Mouse (Mus musculus) megakaryocyte, embryonic 14.5 days (primary cell): ENCODE data around the gene Cldn13. TPM values are rescaled to one million over a fixed set of nuclear protein-coding genes. Genes with fewer than 3 reads are reported as not detected.

Experiments
- H3K27me3 ChIP-seq: replicated peaks from 2 replicates; pipeline ENCODE3; 2012; ENCODE audit warnings: inconsistent platforms
- H3K36me3 ChIP-seq: replicated peaks from 2 replicates; pipeline ENCODE3; 2012; ENCODE audit warnings: low read length, inconsistent platforms, mixed read lengths
- H3K4me1 ChIP-seq: 2 replicates; pipeline ENCODE4 v1.6.1; 2012; ENCODE audit warnings: inconsistent platforms
- H3K4me3 ChIP-seq: replicated peaks from 2 replicates; pipeline ENCODE3; 2012; ENCODE audit warnings: moderate library complexity, mild to moderate bottlenecking, inconsistent platforms
- H3K9me3 ChIP-seq: 2 replicates; pipeline ENCODE4 v1.6.1; 2012; ENCODE audit warnings: inconsistent platforms
- FLI1 ChIP-seq: IDR thresholded peaks from 2 replicates; pipeline ENCODE4 v1.6.1; 2012; ENCODE audit warnings: low read length, inconsistent platforms, mixed read lengths
- GATA1 ChIP-seq: IDR thresholded peaks from 3 replicates; pipeline ENCODE4 v1.6.1; 2012; ENCODE audit warnings: mixed read lengths, low read length, inconsistent platforms, borderline replicate concordance
- polyA plus RNA-seq: library from polyadenylated mRNA; stranded (reverse); fragments of >175 nt; gene quantifications from 2 replicates; pipeline ENCODE4 v1.2.3, GENCODE M21; 2012; ENCODE audit warnings: low replicate concordance; ENCODE audit not compliant: insufficient read depth

The Cldn13 gene
- polyA plus RNA-seq, 1 experiment: not detected

- Histone ChIP-seq H3K27me3 (peaks cover 37% of the 10 kb centered on the region), H3K4me1 (peaks cover 26% of the 10 kb centered on the region), H3K4me3 (no peak overlapping the region), H3K36me3 (no peaks in the 10 kb centered on the region), H3K9me3 (peaks cover 17% of the 10 kb centered on the region)
- TF ChIP-seq FLI1 (no peak), GATA1 (no peak)
Observed at GRCm38 (mm10) chr5:134920106-134920687, 4.9 kb upstream of the Cldn13 start.

DNA sequence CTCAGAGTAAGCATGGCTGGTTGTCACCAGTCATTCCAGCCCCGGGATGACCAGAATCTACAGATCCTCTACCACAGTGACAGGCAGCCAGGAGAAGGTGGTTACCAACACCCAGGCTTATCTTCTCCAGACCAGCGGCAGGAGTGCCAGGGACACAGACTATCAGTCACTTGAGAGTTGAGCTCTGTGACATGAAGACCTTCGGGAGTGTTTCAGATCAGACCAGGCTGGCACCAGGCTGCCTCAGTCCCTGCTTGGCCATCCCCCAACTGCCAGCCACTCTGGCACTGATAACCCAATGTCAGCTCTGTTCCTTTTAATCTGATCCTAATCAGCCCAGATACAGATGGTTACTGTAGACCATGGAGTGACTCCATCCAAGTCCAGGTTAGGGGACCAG is 3.8 kb upstream of the Cldn13 start:
- Histone ChIP-seq H3K9me3 (peaks cover 17% of the 10 kb centered on the region), H3K4me3 (no peak overlapping the region), H3K4me1 (peaks cover 15% of the 10 kb centered on the region), H3K36me3 (no peaks in the 10 kb centered on the region), H3K27me3 (peaks cover 34% of the 10 kb centered on the region)
- TF ChIP-seq FLI1 (no peak), GATA1 (no peak)

- TF ChIP-seq GATA1 (no peak), FLI1 (no peak)
- Histone ChIP-seq H3K27me3 (peaks cover 38% of the 10 kb centered on the region), H3K4me3 (no peak overlapping the region), H3K4me1 (peaks cover 22% of the 10 kb centered on the region), H3K36me3 (no peaks in the 10 kb centered on the region), H3K9me3 (peaks cover 17% of the 10 kb centered on the region)
Observed at GRCm38 (mm10) chr5:134918071-134918832, 2.9 kb upstream of the Cldn13 start.

DNA sequence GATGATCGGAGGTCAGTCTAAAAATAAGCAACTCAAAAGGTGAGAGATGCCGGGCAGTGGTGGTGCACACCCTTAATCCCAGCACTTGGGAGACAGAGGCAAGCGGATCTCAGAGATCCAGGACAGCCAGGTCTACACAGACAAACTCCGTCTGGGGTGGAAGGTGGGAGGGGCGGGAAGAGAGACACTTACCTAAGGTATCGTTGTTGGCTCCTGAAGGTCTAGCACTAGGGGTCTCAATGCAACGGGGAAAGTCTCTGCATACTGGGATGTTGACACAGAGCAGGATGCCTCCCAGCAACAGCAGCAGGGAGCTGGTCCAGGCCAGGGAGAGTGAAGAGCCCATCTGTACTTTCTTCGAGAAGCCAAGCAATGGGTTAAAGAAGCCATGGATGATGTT is 816 bp downstream of the Cldn13 start:
- TF ChIP-seq FLI1: no peak
- no peak for TF ChIP-seq GATA1
- Histone ChIP-seq H3K36me3 (no peaks in the 10 kb centered on the region), H3K4me3 (no peak overlapping the region), H3K9me3 (peaks cover 23% of the 10 kb centered on the region), H3K4me1 (peaks cover 30% of the 10 kb centered on the region), H3K27me3 (peaks cover 24% of the 10 kb centered on the region)

GRCm38 (mm10) chr5:134913753-134914152 is 1.6 kb downstream of the Cldn13 start:
- TF ChIP-seq FLI1: no peak
- TF ChIP-seq GATA1: no peak
- no peak overlapping the region for H3K4me3 ChIP-seq
- H3K9me3 ChIP-seq: peaks cover 23% of the 10 kb centered on the region
- peaks cover 20% of the 10 kb centered on the region for H3K27me3 ChIP-seq
- H3K4me1 ChIP-seq: peaks cover 30% of the 10 kb centered on the region
- H3K36me3 ChIP-seq: no peaks in the 10 kb centered on the region

DNA sequence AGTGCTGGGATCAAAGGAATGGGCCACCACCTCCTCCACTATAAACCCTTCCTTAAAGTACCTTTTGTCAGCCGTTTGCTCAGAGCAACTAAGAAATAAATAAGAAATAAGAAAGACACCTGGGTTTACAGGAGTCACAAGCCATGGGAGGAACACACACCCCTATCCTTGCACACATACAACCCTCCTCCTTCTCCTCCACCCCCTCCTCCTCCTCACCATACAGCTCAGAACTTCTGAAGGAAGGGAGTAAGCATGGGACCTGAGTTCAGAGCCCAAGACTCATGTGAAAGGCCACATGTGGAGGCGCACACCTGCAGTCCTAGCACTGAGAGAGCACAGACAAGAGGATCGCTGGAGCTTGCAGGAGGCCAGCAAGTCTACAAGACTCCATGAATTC is 2.0 kb downstream of the Cldn13 start:
- Histone ChIP-seq H3K27me3 (peaks cover 20% of the 10 kb centered on the region), H3K36me3 (no peaks in the 10 kb centered on the region), H3K4me3 (no peak overlapping the region), H3K4me1 (peaks cover 31% of the 10 kb centered on the region), H3K9me3 (peaks cover 23% of the 10 kb centered on the region)
- TF ChIP-seq FLI1: no peak
- no peak for TF ChIP-seq GATA1

DNA sequence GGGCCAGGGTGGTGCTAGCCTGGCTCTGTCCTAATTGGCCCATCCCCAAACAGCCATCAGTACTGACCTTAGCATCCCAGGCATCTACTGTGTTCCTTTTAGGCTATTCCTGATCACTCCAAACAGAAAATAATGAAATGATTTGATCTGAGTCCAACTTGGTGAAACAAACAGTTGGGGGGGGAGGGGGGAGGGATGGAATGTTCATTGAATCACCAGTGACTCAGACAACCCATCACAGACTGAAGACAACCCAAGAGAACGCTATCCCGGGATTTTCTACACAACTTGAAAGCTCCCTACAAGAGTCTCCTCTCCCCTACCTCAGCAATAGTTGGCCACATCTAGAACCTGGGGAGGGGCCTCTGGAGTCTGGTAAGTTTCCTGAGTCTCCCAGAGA is 3.4 kb downstream of the Cldn13 start:
- Histone ChIP-seq H3K4me1 (peaks cover 38% of the 10 kb centered on the region), H3K27me3 (peaks cover 20% of the 10 kb centered on the region), H3K36me3 (no peaks in the 10 kb centered on the region), H3K9me3 (peaks cover 11% of the 10 kb centered on the region), H3K4me3 (no peak overlapping the region)
- no peak for TF ChIP-seq FLI1
- no peak for TF ChIP-seq GATA1

GRCm38 (mm10) chr5:134907135-134907534 is 8.2 kb downstream of the Cldn13 start:
- Histone ChIP-seq H3K4me1 (peaks cover 39% of the 10 kb centered on the region), H3K4me3 (no peak overlapping the region), H3K9me3 (peaks cover 6% of the 10 kb centered on the region; the same call in 1 of the 2 replicates), H3K27me3 (peaks cover 16% of the 10 kb centered on the region), H3K36me3 (no peaks in the 10 kb centered on the region)
- TF ChIP-seq FLI1 (no peak), GATA1 (no peak)

GRCm38 (mm10) chr5:134906633-134907032 is 8.7 kb downstream of the Cldn13 start, which contains the start of gene Tmem270:
Gene Tmem270 (minus strand): TSS chr5:134906733.
- Histone ChIP-seq H3K4me1 (peaks cover 39% of the 10 kb centered on the region), H3K4me3 (no peak within 1 kb of the TSS), H3K27me3 (peaks cover 20% of the 10 kb centered on the region), H3K36me3 (no peaks in the 10 kb centered on the region), H3K9me3 (peaks cover 6% of the 10 kb centered on the region; the same call in 1 of the 2 replicates)
- TF ChIP-seq GATA1 (no peak), FLI1 (no peak)

- Histone ChIP-seq H3K4me3 (no peak overlapping the region), H3K27me3 (peaks cover 37% of the 10 kb centered on the region), H3K36me3 (no peaks in the 10 kb centered on the region), H3K4me1 (peaks cover 16% of the 10 kb centered on the region; the same call in 1 of the 2 replicates), H3K9me3 (no peaks in the 10 kb centered on the region)
- TF ChIP-seq GATA1 (no peak), FLI1 (no peak)
Observed at GRCm38 (mm10) chr5:134901644-134902027, 13.7 kb downstream of the Cldn13 start.
